Mouse (Mus musculus) olfactory bulb, adult 2 months (tissue): ENCODE measurements around the gene Efcab9.

Experiments
- CTCF ChIP-seq: fragments of 200-500 bp; IDR thresholded peaks from 2 replicates; pipeline ENCODE4 v1.5.1; 2012; ENCODE audit warnings: low read depth, mild to moderate bottlenecking, low read length, moderate library complexity; ENCODE audit not compliant: insufficient read depth
- POLR2A ChIP-seq: fragments of 200-500 bp; IDR thresholded peaks from 2 replicates; pipeline ENCODE4 v1.6.1; 2012; ENCODE audit warnings: mild to moderate bottlenecking, low read depth, low read length, moderate library complexity; ENCODE audit not compliant: insufficient read depth

GRCm38 (mm10) chr11:32562706-32563105, 30.8 kb upstream of the Efcab9 start:
- TF ChIP-seq POLR2A (no peak), CTCF (no peak)
